ENCODE assay signal across 12 mouse cellular contexts in the genomic region with DNA sequence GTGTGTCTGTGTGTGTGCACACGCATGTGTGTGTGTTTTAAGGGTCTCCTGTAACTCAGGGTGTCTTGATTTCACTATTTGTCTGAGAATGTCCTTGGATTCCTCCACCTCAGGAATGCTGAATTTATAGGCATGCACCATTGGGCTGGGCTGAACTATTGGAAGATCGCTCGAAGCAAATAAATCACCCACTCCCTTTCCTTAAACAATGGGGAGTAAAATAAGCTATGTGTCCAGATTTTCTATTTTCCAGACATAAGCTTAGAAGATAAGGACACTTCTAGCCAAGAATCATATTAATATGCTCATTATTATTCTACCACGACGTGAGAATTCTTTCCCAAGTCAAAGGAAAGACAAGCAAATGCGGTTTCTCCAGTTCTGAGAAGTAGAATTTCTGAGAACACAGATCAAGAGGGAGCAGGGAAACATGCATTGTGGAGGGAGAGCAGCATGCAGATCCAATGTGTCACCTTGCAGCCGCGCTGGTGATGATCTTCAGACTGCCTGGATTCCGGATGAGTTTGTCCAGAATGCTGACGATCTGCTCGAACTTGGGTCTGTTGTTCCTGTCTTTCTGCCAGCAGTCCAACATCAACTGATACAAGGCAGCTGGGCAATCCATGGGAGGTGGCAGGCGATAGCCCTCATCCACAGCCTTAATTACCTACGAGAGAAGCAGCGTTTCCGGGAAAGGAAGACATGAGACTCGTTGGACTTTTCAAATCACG.
DNase-seq lines count a peak whose midpoint lies in the region; ATAC-seq and TF ChIP-seq lines count a peak whose summit lies in the region.
"Had no signal": no experiment of that assay in that cellular context is flagged by ENCODE, and none has a peak within 500 bp of the region (broad histone marks: within the 10 kb centered on the region; RNA-seq: fewer than 3 reads in every experiment).

No protein-coding gene starts in this region.

- H3K4me3 ChIP-seq in intestine, embryonic 14.5 days (ENCODE audit: low read depth, low read length), result no peak overlapping the region
- H3K4me3 ChIP-seq in intestine, postnatal 0 days (ENCODE audit: low read depth, low read length), result no peak overlapping the region
- no peak overlapping the region for H3K4me3 ChIP-seq in limb, embryonic 10.5 days
- H3K4me3 ChIP-seq: heart, embryonic 13.5 days; hindbrain, embryonic 12.5 days had no signal

- peak; percentile 68; the same call in 1 of the 2 replicates for ATAC-seq in intestine, embryonic 14.5 days (replicated peaks; ENCODE audit: low FRiP score, low TSS enrichment, low read depth)
- ATAC-seq in intestine, postnatal 0 days, result no peak
- no peak for ATAC-seq in monocyte, adult 5-6 weeks (replicated peaks; ENCODE audit: insufficient number of reproducible peaks, low FRiP score, low TSS enrichment, poor library complexity, severe bottlenecking)

- H3K9me3 ChIP-seq in intestine, embryonic 14.5 days (ENCODE audit: control insufficient read depth, low read length), result no peaks in the 10 kb centered on the region
- no peaks in the 10 kb centered on the region for H3K9me3 ChIP-seq in intestine, postnatal 0 days (ENCODE audit: control insufficient read depth)
- H3K9me3 ChIP-seq in limb, embryonic 10.5 days (replicated peaks), result no peaks in the 10 kb centered on the region
- H3K9me3 ChIP-seq: heart, embryonic 13.5 days; hindbrain, embryonic 12.5 days had no signal

- H3K9ac ChIP-seq in intestine, embryonic 14.5 days (ENCODE audit: low read length), result no peak overlapping the region
- H3K9ac ChIP-seq in intestine, postnatal 0 days (ENCODE audit: low read depth, low read length), result no peak overlapping the region
- H3K9ac ChIP-seq: heart, embryonic 13.5 days; hindbrain, embryonic 12.5 days had no signal

- peak overlapping the region; percentile 20; the same call in 1 of the 2 replicates for H3K4me2 ChIP-seq in intestine, embryonic 14.5 days (ENCODE audit: low read length)
- no peak overlapping the region for H3K4me2 ChIP-seq in intestine, postnatal 0 days (replicated peaks; ENCODE audit: low read depth)
- H3K4me2 ChIP-seq: heart, embryonic 13.5 days; hindbrain, embryonic 12.5 days had no signal

- no peaks in the 10 kb centered on the region for H3K27me3 ChIP-seq in intestine, embryonic 14.5 days (replicated peaks; ENCODE audit: control insufficient read depth, insufficient read depth, low read length)
- no peaks in the 10 kb centered on the region for H3K27me3 ChIP-seq in intestine, postnatal 0 days (replicated peaks; ENCODE audit: control insufficient read depth, insufficient read depth, low read length)
- no peaks in the 10 kb centered on the region for H3K27me3 ChIP-seq in limb, embryonic 10.5 days (ENCODE audit: low read depth, poor library complexity, severe bottlenecking)
- H3K27me3 ChIP-seq: heart, embryonic 13.5 days; hindbrain, embryonic 12.5 days had no signal

- DNase-seq in intestine, embryonic 14.5 days (ENCODE audit: low spot score), result peak; percentile 53
- peak; percentile 1 for DNase-seq in ZHBTc4 (ENCODE audit: low read depth, low spot score)
- peak; percentile 74 for DNase-seq in cerebellum, adult 9-11 months
- DNase-seq in lung, postnatal 10 days, result peak; percentile 37
- DNase-seq in gastrocnemius, postnatal 10 days, result no peak
- DNase-seq in limb, embryonic 10.5 days (ENCODE audit: low spot score), result no peak
- DNase-seq: layer of hippocampus, adult 9-11 months; thymus, adult 18-20 months had no signal

- WGBS in intestine, embryonic 14.5 days, result 35% methylated on average over 17 of the region's 17 CpGs
- 64% methylated on average over 17 of the region's 17 CpGs for WGBS in intestine, postnatal 0 days
- WGBS in limb, embryonic 10.5 days, result 78% methylated on average over 17 of the region's 17 CpGs

- H3K4me1 ChIP-seq in intestine, embryonic 14.5 days (replicated peaks; ENCODE audit: control insufficient read depth, insufficient read depth, low read length), result no peaks in the 10 kb centered on the region
- no peaks in the 10 kb centered on the region for H3K4me1 ChIP-seq in intestine, postnatal 0 days (replicated peaks; ENCODE audit: control insufficient read depth, insufficient read depth, low read length)
- H3K4me1 ChIP-seq in limb, embryonic 10.5 days, result peaks cover 4% of the 10 kb centered on the region; the same call in 1 of the 2 replicates
- H3K4me1 ChIP-seq: heart, embryonic 13.5 days; hindbrain, embryonic 12.5 days had no signal

- H3K36me3 ChIP-seq in intestine, embryonic 14.5 days (ENCODE audit: control insufficient read depth, insufficient read depth, low read length), result no peaks in the 10 kb centered on the region
- H3K36me3 ChIP-seq in intestine, postnatal 0 days (ENCODE audit: control insufficient read depth, insufficient read depth), result no peaks in the 10 kb centered on the region
- no peaks in the 10 kb centered on the region for H3K36me3 ChIP-seq in limb, embryonic 10.5 days
- H3K36me3 ChIP-seq: heart, embryonic 13.5 days; hindbrain, embryonic 12.5 days had no signal

- no peak overlapping the region for H3K27ac ChIP-seq in intestine, embryonic 14.5 days (ENCODE audit: low read depth)
- H3K27ac ChIP-seq in intestine, postnatal 0 days (ENCODE audit: low read depth, low read length), result no peak overlapping the region
- H3K27ac ChIP-seq in limb, embryonic 10.5 days, result no peak overlapping the region
- H3K27ac ChIP-seq: heart, embryonic 13.5 days; hindbrain, embryonic 12.5 days had no signal

- TF ChIP-seq CTCF in intestine, postnatal 0 days (IDR thresholded peaks at IDR 0.05; ENCODE audit: low read depth), result no peak

Comparison
In these comparisons a context has a peak if more than half of its experiments do, and no peak if none do; other contexts are left out.
1. DNase-seq: peak in intestine, embryonic 14.5 days (single experiment), ZHBTc4 (single experiment), cerebellum, adult 9-11 months (single experiment) and lung, postnatal 10 days (single experiment); none in gastrocnemius, postnatal 10 days (single experiment) and limb, embryonic 10.5 days (single experiment).